Comparison of ENCODE assay signal across 26 mouse cellular contexts in the genomic region with DNA sequence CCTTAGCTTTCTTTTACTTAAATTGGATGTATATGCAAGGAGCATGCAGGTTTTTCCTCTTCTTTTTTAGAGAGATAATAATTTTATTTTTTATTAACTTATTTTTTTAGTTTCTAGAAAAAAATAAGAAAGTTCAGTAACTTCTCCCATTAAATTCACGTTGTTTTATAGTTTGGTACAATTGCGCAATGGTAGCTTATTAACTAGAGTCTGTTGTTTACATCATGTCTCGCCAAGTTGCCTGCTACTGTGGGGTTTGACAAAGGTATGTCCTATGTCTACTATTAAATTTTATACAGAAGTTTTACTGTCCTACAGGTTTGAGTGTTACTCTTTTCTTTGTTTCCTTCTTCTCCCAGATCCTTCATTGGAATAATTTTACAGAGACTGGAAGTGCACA.
"Had no signal": no experiment of that assay in that cellular context is flagged by ENCODE, and none has a peak within 500 bp of the region (broad histone marks: within the 10 kb centered on the region; RNA-seq: fewer than 3 reads in every experiment).

No protein-coding gene starts in this region.

- H3K36me3 ChIP-seq: embryonic facial prominence, embryonic 10.5 days; embryonic facial prominence, embryonic 12.5 days; embryonic facial prominence, embryonic 13.5 days; embryonic facial prominence, embryonic 15.5 days; forebrain, embryonic 10.5 days; forebrain, embryonic 12.5 days; forebrain, embryonic 15.5 days had no signal

- H3K4me3 ChIP-seq: embryonic facial prominence, embryonic 10.5 days; embryonic facial prominence, embryonic 12.5 days; embryonic facial prominence, embryonic 13.5 days; embryonic facial prominence, embryonic 15.5 days; erythroblast, embryonic 14.5 days; forebrain, embryonic 10.5 days; forebrain, embryonic 12.5 days; forebrain, embryonic 13.5 days; forebrain, embryonic 15.5 days; gastrocnemius, adult 2 months; heart, adult 2 months had no signal

- H3K4me1 ChIP-seq: embryonic facial prominence, embryonic 10.5 days; embryonic facial prominence, embryonic 13.5 days; embryonic facial prominence, embryonic 15.5 days; forebrain, embryonic 10.5 days had no signal

- H3K9ac ChIP-seq: embryonic facial prominence, embryonic 12.5 days; embryonic facial prominence, embryonic 13.5 days; embryonic facial prominence, embryonic 15.5 days; forebrain, embryonic 12.5 days; forebrain, embryonic 13.5 days; forebrain, embryonic 15.5 days; forebrain, postnatal 0 days had no signal

- DNase-seq: cerebellum, adult 8-10 months; cerebellum, adult 9-10 months; cerebellum, adult 9-11 months; cerebellum, postnatal 10 days; cerebellum, postnatal 14 days; cerebellum, postnatal 25 days; cerebellum, postnatal 36 days; embryo, embryonic 11 days; forebrain, postnatal 0 days; gastrocnemius, adult 2 months; gastrocnemius, postnatal 10 days; gastrocnemius, postnatal 14 days; gastrocnemius, postnatal 25 days; gastrocnemius, postnatal 36 days; heart, adult 11 months; heart, adult 18-20 months; heart, adult 2 months had no signal

- H3K4me2 ChIP-seq: embryonic facial prominence, embryonic 12.5 days; embryonic facial prominence, embryonic 13.5 days; embryonic facial prominence, embryonic 15.5 days; forebrain, embryonic 12.5 days; forebrain, embryonic 13.5 days; forebrain, embryonic 15.5 days had no signal

- H3K27me3 ChIP-seq: embryonic facial prominence, embryonic 12.5 days; embryonic facial prominence, embryonic 13.5 days; embryonic facial prominence, embryonic 15.5 days; forebrain, embryonic 12.5 days; forebrain, embryonic 13.5 days; forebrain, embryonic 15.5 days had no signal

- H3K27ac ChIP-seq: embryonic facial prominence, embryonic 10.5 days; embryonic facial prominence, embryonic 12.5 days; embryonic facial prominence, embryonic 13.5 days; embryonic facial prominence, embryonic 15.5 days; forebrain, embryonic 10.5 days; forebrain, embryonic 12.5 days; forebrain, embryonic 13.5 days; forebrain, embryonic 15.5 days; gastrocnemius, adult 2 months; heart, adult 2 months had no signal
